Mouse (Mus musculus): ENCODE results near the gene Ucp1. TPM values are rescaled to one million over a fixed set of nuclear protein-coding genes. Genes with fewer than 3 reads are reported as not detected.

The Ucp1 gene
- polyA plus RNA-seq (2012), result not detected in 2 replicates

DNA sequence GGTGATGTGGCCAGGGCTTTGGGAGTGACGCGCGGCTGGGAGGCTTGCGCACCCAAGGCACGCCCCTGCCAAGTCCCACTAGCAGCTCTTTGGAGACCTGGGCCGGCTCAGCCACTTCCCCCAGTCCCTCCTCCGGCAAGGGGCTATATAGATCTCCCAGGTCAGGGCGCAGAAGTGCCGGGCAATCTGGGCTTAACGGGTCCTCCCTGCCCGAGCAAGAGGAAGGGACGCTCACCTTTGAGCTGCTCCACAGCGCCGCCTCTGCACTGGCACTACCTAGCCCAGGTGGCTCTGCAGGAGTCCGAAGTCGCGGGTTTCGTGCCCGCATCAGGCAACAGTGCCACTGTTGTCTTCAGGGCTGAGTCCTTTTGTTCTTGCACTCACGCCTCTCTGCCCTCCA is at the start of gene Ucp1:
Gene Ucp1 (plus strand): TSS at position 177 of the 400 bp plus-strand sequence.
- peaks cover 19% of the 10 kb centered on the region for H3K27me3 ChIP-seq (ENCODE audit: control insufficient read depth)
- no peak for TF ChIP-seq TAL1 (IDR thresholded peaks at IDR 0.05; ENCODE audit: low read length)
- no peak for TF ChIP-seq GATA1 (IDR thresholded peaks at IDR 0.05; ENCODE audit: low read length)
- no peaks in the 10 kb centered on the region for H3K9me3 ChIP-seq (ENCODE audit: control insufficient read depth, low read length)
- H3K36me3 ChIP-seq (ENCODE audit: control insufficient read depth), result no peaks in the 10 kb centered on the region
- H3K4me3 ChIP-seq (replicated peaks), result no peak within 1 kb of the TSS
- H3K4me1 ChIP-seq (ENCODE audit: control insufficient read depth), result no peaks in the 10 kb centered on the region

DNA sequence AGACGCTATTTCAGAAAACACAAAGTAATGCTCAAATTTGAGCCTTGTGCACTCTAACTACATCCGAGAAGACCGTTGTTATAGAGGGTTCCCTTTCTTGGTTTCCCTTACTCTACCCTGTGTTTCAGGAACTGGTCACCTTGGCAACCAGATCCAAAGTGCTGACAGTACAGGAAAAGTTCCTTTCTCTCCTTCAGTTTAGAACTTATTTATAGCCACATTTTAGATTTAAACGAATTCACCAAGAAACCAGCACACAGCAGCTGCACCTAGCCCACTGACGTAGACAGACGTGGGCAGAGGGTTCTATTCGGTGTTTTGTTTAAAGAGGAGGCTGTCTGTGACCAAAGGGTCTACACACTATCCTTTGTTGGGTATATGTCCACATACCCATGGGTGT is 46.0 kb upstream of the Ucp1 start:
- Histone ChIP-seq H3K36me3 (ENCODE audit: control insufficient read depth) (no peaks in the 10 kb centered on the region), H3K9me3 (ENCODE audit: control insufficient read depth, low read length) (no peaks in the 10 kb centered on the region), H3K4me1 (ENCODE audit: control insufficient read depth) (no peaks in the 10 kb centered on the region), H3K4me3 (replicated peaks) (no peak overlapping the region), H3K27me3 (ENCODE audit: control insufficient read depth) (no peaks in the 10 kb centered on the region)
- no peak for TF ChIP-seq TAL1 (IDR thresholded peaks at IDR 0.05; ENCODE audit: low read length)
- TF ChIP-seq GATA1 (IDR thresholded peaks at IDR 0.05; ENCODE audit: low read length), result no peak

- Histone ChIP-seq H3K36me3 (ENCODE audit: control insufficient read depth) (no peaks in the 10 kb centered on the region), H3K9me3 (ENCODE audit: control insufficient read depth, low read length) (no peaks in the 10 kb centered on the region), H3K27me3 (ENCODE audit: control insufficient read depth) (no peaks in the 10 kb centered on the region), H3K4me3 (replicated peaks) (no peak overlapping the region), H3K4me1 (ENCODE audit: control insufficient read depth) (peaks cover 4% of the 10 kb centered on the region; the same call in 1 of the 2 replicates)
- TF ChIP-seq TAL1 (IDR thresholded peaks at IDR 0.05; ENCODE audit: low read length) (no peak), GATA1 (IDR thresholded peaks at IDR 0.05; ENCODE audit: low read length) (no peak)
Observed at GRCm38 (mm10) chr8:83250858-83251257, 39.3 kb upstream of the Ucp1 start.

DNA sequence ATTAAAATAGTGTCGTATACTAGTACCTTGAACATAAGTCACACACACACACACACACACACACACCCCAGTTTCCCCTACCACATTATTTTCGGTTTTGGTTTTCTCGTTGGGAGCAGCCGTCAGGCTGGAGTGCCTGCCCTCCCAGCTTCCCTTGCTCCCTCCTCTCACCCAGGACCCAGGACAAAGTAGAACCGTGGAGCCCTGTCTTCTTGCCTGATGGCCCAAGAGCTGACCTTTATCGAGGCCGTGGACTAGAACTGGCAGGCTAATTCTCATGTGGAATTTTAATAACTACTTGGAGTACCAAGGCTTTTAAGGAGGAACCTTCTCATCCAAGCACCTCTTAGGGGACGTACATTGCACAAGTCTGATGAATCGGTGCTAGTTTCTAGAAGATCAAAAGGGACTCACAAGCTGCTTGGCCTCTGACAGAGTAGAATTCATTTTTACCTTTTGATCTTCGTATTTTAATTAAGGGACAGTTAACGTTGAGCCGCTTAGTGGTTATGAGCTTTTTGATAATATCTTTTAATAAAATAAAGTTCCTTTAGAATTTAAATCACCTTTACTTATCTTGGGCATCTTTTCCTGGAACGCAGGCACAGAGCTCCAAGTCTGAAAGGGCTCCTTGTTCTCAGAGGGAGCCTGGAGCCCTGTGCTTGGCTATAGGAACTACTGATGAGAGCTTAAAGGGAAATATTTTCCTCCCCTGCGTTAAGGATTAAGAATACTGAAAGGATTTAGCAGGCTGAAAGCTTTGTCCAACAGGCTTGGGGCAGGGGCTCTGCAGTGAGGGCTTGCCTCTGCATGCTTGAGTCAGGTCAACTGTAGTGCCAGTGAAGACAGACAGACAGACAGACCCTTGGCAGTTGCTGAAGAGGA is 38.5 kb upstream of the Ucp1 start:
- no peak for TF ChIP-seq GATA1 (IDR thresholded peaks at IDR 0.05; ENCODE audit: low read length)
- TF ChIP-seq TAL1 (IDR thresholded peaks at IDR 0.05; ENCODE audit: low read length), result no peak
- peaks cover 4% of the 10 kb centered on the region; the same call in 1 of the 2 replicates for H3K4me1 ChIP-seq (ENCODE audit: control insufficient read depth)
- H3K4me3 ChIP-seq (replicated peaks), result no peak overlapping the region
- no peaks in the 10 kb centered on the region for H3K36me3 ChIP-seq (ENCODE audit: control insufficient read depth)
- H3K27me3 ChIP-seq (ENCODE audit: control insufficient read depth), result no peaks in the 10 kb centered on the region
- H3K9me3 ChIP-seq (ENCODE audit: control insufficient read depth, low read length), result no peaks in the 10 kb centered on the region

- no peaks in the 10 kb centered on the region for H3K27me3 ChIP-seq (ENCODE audit: control insufficient read depth)
- no peaks in the 10 kb centered on the region for H3K9me3 ChIP-seq (ENCODE audit: control insufficient read depth, low read length)
- TF ChIP-seq GATA1 (IDR thresholded peaks at IDR 0.05; ENCODE audit: low read length) (no peak), TAL1 (IDR thresholded peaks at IDR 0.05; ENCODE audit: low read length) (no peak)
- H3K4me3 ChIP-seq (replicated peaks), result no peak overlapping the region
- no peaks in the 10 kb centered on the region for H3K36me3 ChIP-seq (ENCODE audit: control insufficient read depth)
- peaks cover 4% of the 10 kb centered on the region; the same call in 1 of the 2 replicates for H3K4me1 ChIP-seq (ENCODE audit: control insufficient read depth)
Observed at GRCm38 (mm10) chr8:83252791-83253190, 37.4 kb upstream of the Ucp1 start.

DNA sequence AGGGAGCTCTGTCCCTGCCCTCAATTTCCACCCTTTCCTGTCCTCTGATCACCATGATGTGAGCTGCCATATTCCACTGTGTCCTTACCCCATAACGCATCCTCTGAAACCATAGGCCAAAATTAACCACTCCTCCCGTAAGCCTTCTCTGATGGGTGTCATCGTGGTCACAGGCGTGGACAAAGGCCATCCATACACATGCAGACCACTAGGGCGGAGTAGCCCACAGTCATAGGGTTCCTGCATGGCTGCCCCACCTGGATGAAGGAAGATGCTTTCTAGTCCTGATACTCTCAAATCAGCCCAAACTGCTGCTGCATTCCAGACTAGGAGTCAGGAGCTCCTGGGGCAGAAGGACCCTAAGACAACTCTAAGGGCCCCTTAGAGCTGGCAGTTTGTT is 32.5 kb upstream of the Ucp1 start:
- Histone ChIP-seq H3K4me1 (ENCODE audit: control insufficient read depth) (peaks cover 2% of the 10 kb centered on the region; the same call in 1 of the 2 replicates), H3K9me3 (ENCODE audit: control insufficient read depth, low read length) (no peaks in the 10 kb centered on the region), H3K27me3 (ENCODE audit: control insufficient read depth) (no peaks in the 10 kb centered on the region), H3K36me3 (ENCODE audit: control insufficient read depth) (no peaks in the 10 kb centered on the region), H3K4me3 (replicated peaks) (no peak overlapping the region)
- no peak for TF ChIP-seq GATA1 (IDR thresholded peaks at IDR 0.05; ENCODE audit: low read length)
- no peak for TF ChIP-seq TAL1 (IDR thresholded peaks at IDR 0.05; ENCODE audit: low read length)

DNA sequence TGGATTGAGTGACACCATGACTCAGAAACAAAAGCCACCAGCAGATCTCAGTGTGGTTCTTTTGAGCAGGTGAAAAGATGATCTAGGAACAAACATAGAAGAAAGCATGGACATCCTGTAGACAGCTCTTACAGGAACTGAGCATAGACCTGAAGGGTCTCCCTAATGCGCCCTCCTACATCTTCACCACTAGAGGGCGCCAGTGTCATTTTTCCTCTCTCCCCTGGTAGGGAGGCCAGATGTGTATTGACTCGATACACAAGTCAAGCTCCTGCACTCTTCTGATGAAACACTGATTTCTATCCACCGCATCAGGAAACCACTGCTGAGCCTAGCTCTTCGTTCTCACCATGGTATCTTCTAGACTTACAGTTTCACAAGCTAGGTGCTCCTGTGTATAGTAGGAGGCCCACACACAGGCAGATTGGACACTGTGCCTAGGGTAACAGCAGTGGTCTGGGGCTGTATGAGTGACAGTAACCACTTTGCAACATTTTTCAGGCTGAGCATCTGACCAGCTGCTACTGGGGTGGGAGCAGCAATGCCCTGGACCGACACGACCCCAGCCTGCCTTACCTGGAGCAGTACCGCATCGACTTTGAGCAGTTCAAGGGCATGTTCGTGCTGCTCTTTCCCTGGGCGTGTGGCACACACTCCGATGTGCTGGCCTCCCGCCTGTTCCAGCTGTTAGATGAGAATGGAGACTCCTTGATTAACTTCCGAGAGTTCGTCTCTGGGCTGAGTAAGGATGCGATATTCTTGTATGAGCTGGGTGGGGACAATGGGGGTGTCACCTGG is 29.5 kb upstream of the Ucp1 start:
- Histone ChIP-seq H3K9me3 (ENCODE audit: control insufficient read depth, low read length) (no peaks in the 10 kb centered on the region), H3K4me1 (ENCODE audit: control insufficient read depth) (no peaks in the 10 kb centered on the region), H3K27me3 (ENCODE audit: control insufficient read depth) (no peaks in the 10 kb centered on the region), H3K36me3 (ENCODE audit: control insufficient read depth) (no peaks in the 10 kb centered on the region), H3K4me3 (replicated peaks) (no peak overlapping the region)
- TF ChIP-seq GATA1 (IDR thresholded peaks at IDR 0.05; ENCODE audit: low read length) (no peak), TAL1 (IDR thresholded peaks at IDR 0.05; ENCODE audit: low read length) (no peak)

DNA sequence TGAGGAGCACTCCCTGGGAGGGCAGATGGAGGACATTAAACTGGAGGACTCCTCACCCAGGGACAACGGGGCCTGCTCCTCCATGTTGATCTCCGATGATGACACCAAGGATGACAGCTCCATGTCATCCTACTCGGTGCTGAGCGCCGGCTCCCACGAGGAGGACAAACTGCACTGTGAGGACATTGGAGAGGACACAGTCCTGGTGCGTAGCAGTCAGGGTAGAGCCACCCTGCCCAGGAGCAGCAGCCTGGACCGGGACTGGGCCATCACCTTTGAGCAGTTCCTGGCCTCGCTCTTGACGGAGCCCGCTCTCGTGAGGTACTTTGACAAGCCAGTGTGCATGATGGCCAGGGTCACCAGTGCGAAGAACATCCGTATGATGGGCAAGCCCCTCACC is 19.0 kb upstream of the Ucp1 start:
- no peaks in the 10 kb centered on the region; the same call in 1 of the 2 replicates for H3K36me3 ChIP-seq (ENCODE audit: control insufficient read depth)
- no peaks in the 10 kb centered on the region for H3K4me1 ChIP-seq (ENCODE audit: control insufficient read depth)
- no peaks in the 10 kb centered on the region for H3K27me3 ChIP-seq (ENCODE audit: control insufficient read depth)
- H3K4me3 ChIP-seq (replicated peaks), result no peak overlapping the region
- TF ChIP-seq GATA1 (IDR thresholded peaks at IDR 0.05; ENCODE audit: low read length), result no peak
- TF ChIP-seq TAL1 (IDR thresholded peaks at IDR 0.05; ENCODE audit: low read length), result no peak
- H3K9me3 ChIP-seq (ENCODE audit: control insufficient read depth, low read length), result no peaks in the 10 kb centered on the region

DNA sequence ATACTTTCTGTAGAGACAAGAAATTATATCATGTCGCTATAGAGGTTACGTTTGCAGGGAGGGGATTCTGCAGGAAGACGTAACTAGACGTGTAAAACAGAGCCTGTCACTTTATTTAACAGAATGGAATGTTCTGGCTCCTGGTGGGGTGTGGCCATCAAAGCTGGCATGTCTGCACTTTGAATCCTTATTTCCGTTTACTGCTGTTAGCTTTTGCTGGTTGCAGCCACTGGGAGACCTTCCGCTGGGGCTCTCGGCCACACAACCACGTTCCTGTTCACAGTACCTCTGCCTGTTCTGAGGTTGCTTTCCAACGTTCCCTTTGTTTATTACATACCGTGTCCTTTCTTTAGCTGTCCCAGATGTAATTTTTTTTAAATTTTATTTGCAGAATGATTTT is 17.7 kb upstream of the Ucp1 start:
- TF ChIP-seq TAL1 (IDR thresholded peaks at IDR 0.05; ENCODE audit: low read length) (no peak), GATA1 (IDR thresholded peaks at IDR 0.05; ENCODE audit: low read length) (no peak)
- no peaks in the 10 kb centered on the region for H3K4me1 ChIP-seq (ENCODE audit: control insufficient read depth)
- H3K9me3 ChIP-seq (ENCODE audit: control insufficient read depth, low read length), result no peaks in the 10 kb centered on the region
- H3K4me3 ChIP-seq (replicated peaks), result no peak overlapping the region
- H3K36me3 ChIP-seq (ENCODE audit: control insufficient read depth), result no peaks in the 10 kb centered on the region; the same call in 1 of the 2 replicates
- no peaks in the 10 kb centered on the region for H3K27me3 ChIP-seq (ENCODE audit: control insufficient read depth)
